ENCODE assay signal across 28 mouse cellular contexts in the genomic region with DNA sequence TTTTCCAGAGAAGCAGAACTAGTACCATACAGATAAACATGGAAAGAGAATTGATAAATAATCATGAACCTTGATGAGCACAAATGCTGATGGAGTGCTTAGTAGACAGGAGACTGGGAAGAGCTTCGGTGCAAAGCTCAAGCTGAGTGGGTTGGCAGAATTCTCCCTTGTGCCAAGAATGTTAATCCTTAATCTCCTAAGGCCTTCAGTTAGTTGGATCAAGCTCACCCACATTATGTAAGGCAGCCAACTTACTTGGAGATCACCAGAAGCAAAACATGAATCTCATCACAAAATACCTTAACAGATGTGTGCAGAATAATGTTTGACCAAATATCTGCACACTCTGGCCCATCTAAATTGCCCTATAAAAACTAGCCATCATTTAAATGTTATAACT.
A peak's percentile ranks its signal among the peaks of the same experiment; 100 is the strongest.
DNase-seq lines count a peak whose midpoint lies in the region; ATAC-seq and TF ChIP-seq lines count a peak whose summit lies in the region.
"Had no signal": no experiment of that assay in that cellular context is flagged by ENCODE, and none has a peak within 500 bp of the region (broad histone marks: within the 10 kb centered on the region; RNA-seq: fewer than 3 reads in every experiment).

No protein-coding gene starts in this region.

- no peaks in the 10 kb centered on the region for H3K27me3 ChIP-seq in kidney, adult 2 months (replicated peaks; ENCODE audit: control insufficient read depth, insufficient read depth, low read length)
- H3K27me3 ChIP-seq in kidney, embryonic 15.5 days = no peaks in the 10 kb centered on the region
- no peaks in the 10 kb centered on the region for H3K27me3 ChIP-seq in hindbrain, embryonic 13.5 days
- H3K27me3 ChIP-seq: CH12.LX; embryonic facial prominence, embryonic 13.5 days; forebrain, embryonic 13.5 days; hindbrain, embryonic 12.5 days; Patski had no signal

- no peaks in the 10 kb centered on the region for H3K36me3 ChIP-seq in kidney, adult 2 months (ENCODE audit: control insufficient read depth, insufficient read depth, low read length)
- no peaks in the 10 kb centered on the region for H3K36me3 ChIP-seq in kidney, embryonic 15.5 days
- H3K36me3 ChIP-seq in hindbrain, embryonic 13.5 days = no peaks in the 10 kb centered on the region
- H3K36me3 ChIP-seq: embryonic facial prominence, embryonic 10.5 days; embryonic facial prominence, embryonic 13.5 days; forebrain, embryonic 10.5 days; G1E; hindbrain, embryonic 12.5 days had no signal

- no peaks in the 10 kb centered on the region; the same call in 1 of the 2 replicates for H3K4me1 ChIP-seq in kidney, adult 2 months (ENCODE audit: control insufficient read depth, insufficient read depth, low read length)
- H3K4me1 ChIP-seq in kidney, embryonic 15.5 days = no peaks in the 10 kb centered on the region
- no peaks in the 10 kb centered on the region for H3K4me1 ChIP-seq in hindbrain, embryonic 13.5 days (replicated peaks)
- H3K4me1 ChIP-seq: forebrain, embryonic 10.5 days; forebrain, embryonic 13.5 days; hindbrain, embryonic 12.5 days had no signal

- ATAC-seq in kidney, embryonic 15.5 days (replicated peaks; ENCODE audit: low FRiP score) = no peak
- no peak for ATAC-seq in hindbrain, embryonic 13.5 days (ENCODE audit: low FRiP score)
- ATAC-seq: forebrain, embryonic 13.5 days; forebrain, embryonic 16.5 days; hindbrain, embryonic 16.5 days; Patski had no signal

- no peak overlapping the region for H3K4me3 ChIP-seq in kidney, adult 2 months (ENCODE audit: insufficient read depth, low read depth, low read length)
- H3K4me3 ChIP-seq in kidney, embryonic 15.5 days (replicated peaks) = no peak overlapping the region
- H3K4me3 ChIP-seq in hindbrain, embryonic 13.5 days = no peak overlapping the region
- H3K4me3 ChIP-seq: embryonic facial prominence, embryonic 10.5 days; embryonic facial prominence, embryonic 13.5 days; erythroblast, embryonic 14.5 days; forebrain, embryonic 10.5 days; forebrain, embryonic 13.5 days; hindbrain, embryonic 12.5 days had no signal

- no peak for TF ChIP-seq POLR2A in kidney, adult 2 months (IDR thresholded peaks at IDR 0.05; ENCODE audit: low read depth, low read length)

- H3K9me3 ChIP-seq in kidney, embryonic 15.5 days (replicated peaks) = no peaks in the 10 kb centered on the region
- H3K9me3 ChIP-seq in hindbrain, embryonic 13.5 days = no peaks in the 10 kb centered on the region
- H3K9me3 ChIP-seq: embryonic facial prominence, embryonic 10.5 days; embryonic facial prominence, embryonic 13.5 days; forebrain, embryonic 10.5 days; forebrain, embryonic 13.5 days; G1E; hindbrain, embryonic 12.5 days had no signal

- no peak overlapping the region for H3K4me2 ChIP-seq in kidney, embryonic 15.5 days
- no peak overlapping the region for H3K4me2 ChIP-seq in hindbrain, embryonic 13.5 days
- H3K4me2 ChIP-seq: embryonic facial prominence, embryonic 13.5 days; forebrain, embryonic 13.5 days; heart, embryonic 11.5 days; hindbrain, embryonic 12.5 days had no signal

- peak; percentile 65 for DNase-seq in kidney, adult 2 months
- peak; percentile 4 to 27 for DNase-seq in kidney, postnatal 36 days
- no peak for DNase-seq in kidney, postnatal 10 days
- DNase-seq in brain, adult 2 months (ENCODE audit: low read depth, low spot score) = peak; percentile 6
- DNase-seq in gonadal fat pad, adult 2 months (ENCODE audit: low read depth) = peak; percentile 66
- DNase-seq: adrenal gland, postnatal 10 days; B cell, adult 2 months; cerebellum, adult 11-12 months; cerebellum, adult 8-10 months; cerebellum, postnatal 36 days; embryo, embryonic 11 days; gastrocnemius, postnatal 10 days; gastrocnemius, postnatal 36 days; heart, adult 11 months had no signal

- 42% methylated on average over 1 of the region's 1 CpGs for WGBS in kidney, adult 2 months
- WGBS in kidney, embryonic 15.5 days = 79% methylated on average over 1 of the region's 1 CpGs
- WGBS in hindbrain, embryonic 13.5 days = 79% methylated on average over 1 of the region's 1 CpGs

- TF ChIP-seq CTCF in kidney, adult 2 months (conservative IDR thresholded peaks at IDR 0.05; ENCODE audit: insufficient read depth, insufficient read length, low read depth, low read length) = no peak

- no peak overlapping the region for H3K27ac ChIP-seq in kidney, adult 2 months (ENCODE audit: insufficient read depth, low read depth, low read length)
- no peak overlapping the region for H3K27ac ChIP-seq in kidney, embryonic 15.5 days
- no peak overlapping the region for H3K27ac ChIP-seq in hindbrain, embryonic 13.5 days
- H3K27ac ChIP-seq: embryonic facial prominence, embryonic 10.5 days; embryonic facial prominence, embryonic 13.5 days; forebrain, embryonic 10.5 days; forebrain, embryonic 13.5 days; hindbrain, embryonic 12.5 days had no signal

- no peak overlapping the region for H3K9ac ChIP-seq in kidney, embryonic 15.5 days
- H3K9ac ChIP-seq in hindbrain, embryonic 13.5 days = no peak overlapping the region
- H3K9ac ChIP-seq: embryonic facial prominence, embryonic 13.5 days; forebrain, embryonic 13.5 days; hindbrain, embryonic 12.5 days had no signal
